Mouse (Mus musculus) left cerebral cortex, postnatal 14 days (tissue): ENCODE data around the gene Uspl1. TPM values are rescaled to one million over a fixed set of nuclear protein-coding genes. Genes with fewer than 3 reads are reported as not detected.

ENCODE experiments used
- DNase-seq, 2 experiments: peaks; one replicate each; pipeline ENCODE4 v3.0.0; 2021 to 2022; ENCODE audit warnings: low spot score in 2 of 2, mixed read lengths in 1 of 2
- intact Hi-C: fragments of 180-260 bp; cut with DNase I; formaldehyde crosslinking; loops from one replicate; pipeline ENCODE4 v1.15.1; 2025
- total RNA-seq, 2 experiments: library from RNA; stranded (reverse); gene quantifications; 2 replicates each; pipeline ENCODE4 v1.2.3; 2021

Uspl1 gene
- total RNA-seq, 2 experiments from 2014 or later: 43.6 to 48.1 TPM

GRCm38 (mm10) chr5:149203796-149204375, 19.7 kb downstream of the Uspl1 start:
- intact Hi-C loops: no loop called here
- DNase-seq: no peak

- intact Hi-C loops: no loop called here
- DNase-seq: no peak
Measured at GRCm38 (mm10) chr5:149204822-149205221, 20.7 kb downstream of the Uspl1 start.

GRCm38 (mm10) chr5:149205265-149205664, 21.1 kb downstream of the Uspl1 start:
- no peak for DNase-seq
- intact Hi-C loops: no loop called here

- intact Hi-C loops: no loop called here
- no peak for DNase-seq
Measured at GRCm38 (mm10) chr5:149206286-149206685, 22.1 kb downstream of the Uspl1 start.

GRCm38 (mm10) chr5:149207661-149208060, 23.5 kb downstream of the Uspl1 start:
- no peak for DNase-seq
- intact Hi-C loops: no loop called here

GRCm38 (mm10) chr5:149208776-149209175, 24.6 kb downstream of the Uspl1 start:
- intact Hi-C loops: no loop called here
- no peak for DNase-seq

GRCm38 (mm10) chr5:149209328-149209727, 25.2 kb downstream of the Uspl1 start:
- intact Hi-C loops: no loop called here
- no peak for DNase-seq

GRCm38 (mm10) chr5:149211041-149211440, 26.9 kb downstream of the Uspl1 start:
- intact Hi-C loops: no loop called here
- no peak for DNase-seq

- DNase-seq: no peak
- intact Hi-C loops: no loop called here
Measured at GRCm38 (mm10) chr5:149212806-149213205, 28.7 kb downstream of the Uspl1 start.

GRCm38 (mm10) chr5:149215540-149215939, 31.4 kb downstream of the Uspl1 start:
- DNase-seq: no peak
- intact Hi-C loops: no loop called here

- no peak for DNase-seq
- intact Hi-C loops: no loop called here
Measured at GRCm38 (mm10) chr5:149217524-149218357, 33.6 kb downstream of the Uspl1 start.

GRCm38 (mm10) chr5:149219493-149219892, 35.3 kb downstream of the Uspl1 start:
- intact Hi-C loops: no loop called here
- no peak for DNase-seq

- intact Hi-C loops: no loop called here
Measured at GRCm38 (mm10) chr5:149221355-149221754, 37.2 kb downstream of the Uspl1 start.

GRCm38 (mm10) chr5:149224666-149225065, 40.5 kb downstream of the Uspl1 start:
- DNase-seq: no peak
- intact Hi-C loops: no loop called here

More at GRCm38 (mm10) chr5:149221355-149221754, 37.2 kb downstream of the Uspl1 start:
- no peak for DNase-seq

GRCm38 (mm10) chr5:149228700-149229618, 44.8 kb downstream of the Uspl1 start:
- intact Hi-C loops: no loop called here
- peak; percentile 95 to 98 for DNase-seq

- no peak for DNase-seq
- intact Hi-C loops: no loop called here
Measured at GRCm38 (mm10) chr5:149229619-149230339, 45.6 kb downstream of the Uspl1 start.

GRCm38 (mm10) chr5:149235002-149235401, 50.9 kb downstream of the Uspl1 start:
- DNase-seq: no peak
- intact Hi-C loops: loop anchor here (5.0 kb wide), 1 partner anchor 633 kb away; no protein-coding TSS in a partner anchor

- intact Hi-C loops: loop anchor here (5.0 kb wide), 1 partner anchor 635 kb away; no protein-coding TSS in a partner anchor
- no peak for DNase-seq
Measured at GRCm38 (mm10) chr5:149237221-149237950, 53.2 kb downstream of the Uspl1 start.

GRCm38 (mm10) chr5:149242467-149242866, 58.3 kb downstream of the Uspl1 start:
- intact Hi-C loops: no loop called here
- DNase-seq: no peak
